Mouse (Mus musculus) large intestine, adult 2 months (tissue): ENCODE results near the gene Chst15. TPM values are rescaled to one million over a fixed set of nuclear protein-coding genes. Genes with fewer than 3 reads are reported as not detected.

Source experiments
- DNase-seq: peaks from one replicate; pipeline ENCODE4 v3.0.0-alpha.2; 2012; ENCODE audit warnings: low read depth, low spot score
- WGBS: fragments of 180-500 bp; shearing (Covaris S2); methylation state at CpG from one replicate; pipeline ENCODE4 v1.1.7; 2018; 5-methylcytosine and 5-hydroxymethylcytosine counted together
- polyA plus RNA-seq: library from polyadenylated mRNA; depleted of rRNA; stranded (reverse); fragments of >200 nt; gene quantifications from 2 replicates; pipeline ENCODE4 v1.2.3, GENCODE M21; 2012

Chst15 gene
- polyA plus RNA-seq, 1 experiment: 6.4 TPM

- WGBS: 36% methylated on average over 4 of the region's 4 CpGs
- no peak for DNase-seq
These were observed 74.3 kb downstream of the Chst15 start for GRCm38 (mm10) chr7:132242617-132243141.

DNA sequence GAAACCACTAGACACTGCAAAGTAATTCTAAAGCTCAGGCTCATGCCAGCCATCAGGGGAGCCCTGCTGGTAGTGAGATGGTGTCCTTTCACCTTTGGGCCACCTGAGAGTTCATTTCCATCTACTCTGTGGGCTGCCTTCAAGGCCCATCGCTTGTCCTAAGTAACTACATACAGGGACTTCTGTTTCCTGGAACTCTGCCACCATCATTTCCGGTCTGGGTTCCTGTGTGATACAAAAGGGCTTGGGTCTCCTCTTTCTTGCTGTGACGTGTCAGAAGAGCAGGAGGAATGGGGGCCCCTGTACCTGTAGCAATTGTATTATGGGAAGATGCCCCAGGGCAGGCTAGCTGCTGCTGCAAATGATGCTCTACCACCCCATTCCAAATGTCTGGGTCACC lies 78.1 kb downstream of the Chst15 start:
- 84% methylated on average over 3 of the region's 3 CpGs for WGBS
- no peak for DNase-seq

DNA sequence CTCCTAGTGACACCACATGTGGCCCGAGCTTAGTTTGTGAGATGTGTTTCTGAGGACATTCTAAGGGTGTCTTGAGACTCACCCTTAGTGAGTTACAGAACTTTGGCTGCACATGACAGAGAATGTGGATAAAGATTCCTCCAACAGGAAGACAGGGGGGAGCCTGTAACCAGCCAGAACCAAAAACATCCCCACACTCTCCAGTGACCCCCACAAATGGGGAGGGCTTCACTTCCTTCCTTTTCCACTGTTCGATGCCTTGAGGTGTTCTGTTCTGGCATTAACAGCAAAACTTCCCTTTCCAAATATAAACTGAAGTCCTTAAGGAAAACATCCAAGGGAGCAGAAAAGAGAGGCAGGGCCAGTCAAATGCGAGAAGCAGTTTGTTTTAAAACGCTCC lies 79.8 kb downstream of the Chst15 start:
- no peak for DNase-seq
- 63% methylated on average over 4 of the region's 4 CpGs for WGBS

- 73% methylated on average over 8 of the region's 8 CpGs for WGBS
These were observed 80.2 kb downstream of the Chst15 start for GRCm38 (mm10) chr7:132236789-132237188.

DNA sequence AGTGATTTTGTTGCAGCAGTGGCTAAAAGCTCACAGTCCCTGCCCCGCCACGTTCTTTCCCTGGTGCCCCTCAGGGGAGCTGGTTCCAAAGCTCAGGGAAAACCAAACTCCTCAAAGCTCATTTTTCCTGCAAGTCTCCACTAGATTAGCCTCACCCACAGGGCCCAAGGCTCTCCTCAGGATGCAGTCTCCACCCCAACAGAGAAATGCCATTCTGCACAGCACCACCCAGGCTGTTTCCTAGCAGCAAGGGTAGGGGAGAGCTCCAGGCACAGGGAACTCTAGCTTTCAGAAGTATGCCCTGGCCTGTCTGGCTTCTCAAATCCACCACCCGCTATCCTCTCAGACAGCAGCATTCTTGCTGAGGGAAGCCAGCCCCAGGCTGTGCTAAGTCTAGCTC lies 82.8 kb downstream of the Chst15 start:
- WGBS: 83% methylated on average over 3 of the region's 3 CpGs
- no peak for DNase-seq

More at GRCm38 (mm10) chr7:132236789-132237188, 80.2 kb downstream of the Chst15 start:
- no peak for DNase-seq

DNA sequence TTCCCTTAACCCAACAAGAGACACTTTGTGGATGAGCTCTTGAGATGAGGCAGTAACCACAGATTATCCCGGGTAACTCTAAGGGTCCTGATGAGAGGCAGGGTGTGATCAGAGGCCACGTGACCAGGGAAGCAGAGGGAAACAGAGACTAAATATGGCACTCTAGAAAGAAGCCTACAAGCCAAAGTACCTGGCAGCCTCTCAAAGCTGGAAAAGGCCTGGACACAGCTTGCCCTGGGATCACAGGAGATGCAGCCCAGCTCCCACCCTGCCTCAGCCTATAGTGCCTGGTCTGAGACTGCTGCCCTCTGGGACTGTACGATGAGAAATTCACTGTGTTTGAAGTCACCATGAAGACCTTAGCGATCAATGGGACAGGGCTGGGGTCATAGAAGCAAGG lies 83.3 kb downstream of the Chst15 start:
- 78% methylated on average over 4 of the region's 4 CpGs for WGBS
- DNase-seq: no peak

DNA sequence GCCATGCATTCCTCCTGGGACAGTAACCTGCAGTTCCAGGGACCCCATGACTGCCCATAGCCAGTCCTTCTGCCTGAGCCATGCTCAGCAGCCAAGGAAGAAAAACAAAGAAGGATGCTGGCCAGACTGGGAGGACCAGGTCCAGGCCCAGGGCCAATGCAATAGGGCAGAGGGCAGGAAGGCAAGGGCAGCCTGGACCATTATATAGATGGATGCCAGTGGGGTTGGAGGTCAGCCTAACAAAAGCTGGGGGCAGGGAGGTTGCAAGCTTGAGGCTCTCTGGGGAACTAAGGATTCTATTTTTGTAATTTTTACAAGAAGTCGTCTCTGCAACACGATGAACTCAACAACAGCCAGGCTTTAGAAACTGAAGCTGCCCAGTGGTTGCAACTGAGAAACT lies 84.1 kb downstream of the Chst15 start:
- no peak for DNase-seq
- 61% methylated on average over 2 of the region's 2 CpGs for WGBS

GRCm38 (mm10) chr7:132231476-132231875 lies 85.6 kb downstream of the Chst15 start:
- 28% methylated on average over 3 of the region's 3 CpGs for WGBS

DNA sequence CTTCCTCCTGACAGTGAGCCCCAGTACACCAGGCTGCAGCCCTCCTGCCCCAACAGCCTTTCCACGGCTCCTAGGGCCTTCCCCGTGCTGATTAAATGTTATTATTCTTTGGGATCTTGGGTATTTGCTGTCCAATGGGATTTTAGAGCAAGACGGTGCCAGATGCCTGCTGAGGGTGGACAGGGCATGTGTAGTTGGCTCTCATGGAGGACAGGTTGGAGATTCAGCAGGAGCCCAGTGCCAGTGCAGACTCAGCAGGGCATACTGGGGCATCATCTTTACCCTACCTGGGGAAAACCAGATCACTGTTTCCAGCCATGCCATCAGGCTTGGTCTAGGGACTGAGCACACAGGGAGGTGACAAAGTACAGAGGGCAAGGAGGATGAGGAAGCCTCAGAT lies 86.1 kb downstream of the Chst15 start:
- no peak for DNase-seq
- 90% methylated on average over 3 of the region's 3 CpGs for WGBS

More at GRCm38 (mm10) chr7:132231476-132231875, 85.6 kb downstream of the Chst15 start:
- peak; percentile 50 for DNase-seq

GRCm38 (mm10) chr7:132227075-132227640 lies 89.9 kb downstream of the Chst15 start:
- 71% methylated on average over 8 of the region's 8 CpGs for WGBS

DNA sequence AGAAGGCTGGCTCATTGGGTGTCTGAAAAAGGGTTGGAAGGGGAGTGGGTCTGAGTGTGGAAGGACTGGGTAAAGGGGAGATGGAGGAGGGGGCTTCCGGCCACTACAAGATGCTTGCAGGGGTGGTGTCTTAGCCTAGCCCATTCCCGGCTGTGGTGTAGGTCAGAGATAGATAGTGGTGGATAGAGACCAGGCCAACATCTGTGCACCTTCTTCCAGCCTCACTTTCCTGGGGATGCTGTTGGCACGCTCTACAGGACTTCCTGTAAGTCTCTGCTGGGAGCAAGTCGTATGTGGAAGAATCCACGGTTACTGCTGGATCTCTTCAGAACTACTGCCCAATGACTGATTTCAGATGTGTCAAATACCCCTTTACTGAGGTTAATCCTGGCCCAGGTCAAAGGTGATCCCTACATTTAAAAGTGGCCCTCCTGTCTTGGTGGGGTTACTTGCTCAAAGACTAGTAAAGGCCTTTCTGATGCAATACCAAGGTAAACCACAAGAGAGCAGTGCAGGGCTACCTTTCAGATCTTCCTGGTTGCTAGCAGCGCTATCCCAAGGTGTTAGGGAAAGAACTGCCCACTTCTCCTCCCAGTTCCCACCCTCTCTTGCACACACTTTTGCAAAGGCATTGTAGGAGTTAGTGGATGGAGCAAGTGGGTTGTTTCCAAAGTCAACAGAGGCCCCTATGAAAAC lies 90.5 kb downstream of the Chst15 start:
- peak; percentile 85 for DNase-seq
- 69% methylated on average over 6 of the region's 6 CpGs for WGBS

More at GRCm38 (mm10) chr7:132227075-132227640, 89.9 kb downstream of the Chst15 start:
- DNase-seq: no peak

- no peak for DNase-seq
- WGBS: 41% methylated on average over 10 of the region's 10 CpGs
These were observed 93.4 kb downstream of the Chst15 start for GRCm38 (mm10) chr7:132223452-132224141.

GRCm38 (mm10) chr7:132214031-132214430 lies 103.0 kb downstream of the Chst15 start:
- no peak for DNase-seq

DNA sequence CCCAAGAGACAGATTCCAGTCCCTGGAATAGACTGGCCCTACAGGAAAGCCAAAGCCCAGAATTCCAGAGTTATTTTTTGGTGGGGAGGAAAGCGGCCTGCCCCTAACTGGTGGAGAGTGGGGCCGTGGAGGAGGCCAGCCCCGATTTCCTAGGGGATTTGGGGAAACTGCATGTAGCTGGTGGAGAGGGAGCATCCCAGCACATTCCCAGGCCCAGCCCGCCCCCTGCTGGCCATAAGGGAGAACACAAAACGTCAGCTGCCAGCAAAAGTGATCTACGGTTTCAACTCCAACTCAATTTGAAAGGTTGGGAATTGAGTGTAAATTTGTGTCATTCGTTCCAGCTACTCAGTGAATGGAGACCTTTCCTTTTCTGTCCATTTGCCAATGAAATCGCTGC lies 103.6 kb downstream of the Chst15 start:
- 6% methylated on average over 8 of the region's 8 CpGs for WGBS
- DNase-seq: peak; percentile 21

More at GRCm38 (mm10) chr7:132214031-132214430, 103.0 kb downstream of the Chst15 start:
- WGBS: 57% methylated on average over 10 of the region's 10 CpGs

- WGBS: 74% methylated on average over 6 of the region's 6 CpGs
- no peak for DNase-seq
These were observed 104.9 kb downstream of the Chst15 start for GRCm38 (mm10) chr7:132211920-132212701.

- 84% methylated on average over 5 of the region's 5 CpGs for WGBS
- DNase-seq: no peak
These were observed 106.4 kb downstream of the Chst15 start for GRCm38 (mm10) chr7:132210616-132211015.

- 76% methylated on average over 9 of the region's 9 CpGs for WGBS
- no peak for DNase-seq
These were observed 107.9 kb downstream of the Chst15 start for GRCm38 (mm10) chr7:132208946-132209651.

- DNase-seq: no peak
- 30% methylated on average over 1 of the region's 1 CpGs for WGBS
These were observed 112.9 kb downstream of the Chst15 start for GRCm38 (mm10) chr7:132204073-132204612.

DNA sequence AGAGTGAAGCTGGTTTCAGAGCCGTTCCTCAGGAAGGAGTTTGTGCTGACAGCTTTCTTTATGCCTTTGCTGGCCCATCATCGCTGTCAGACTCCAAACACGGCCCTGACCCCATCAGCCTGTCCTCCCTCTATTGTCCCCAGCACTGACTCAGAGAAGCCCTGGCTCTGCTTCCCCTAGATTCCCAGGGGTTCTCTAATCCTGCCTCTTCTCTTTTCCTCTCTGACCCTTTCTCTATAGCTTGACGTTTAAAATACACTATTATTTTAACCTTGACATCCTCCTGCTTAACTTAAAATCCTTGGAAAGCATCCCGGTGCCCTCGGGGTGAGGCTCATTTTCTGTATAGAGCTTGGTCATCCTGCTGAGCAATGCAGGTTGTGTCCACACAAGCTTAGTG lies 117.3 kb downstream of the Chst15 start:
- no peak for DNase-seq
- WGBS: 44% methylated on average over 6 of the region's 6 CpGs
